Mouse (Mus musculus) megakaryocyte, adult 5-6 weeks (primary cell): ENCODE results near the gene Kcnh5. TPM values are rescaled to one million over a fixed set of nuclear protein-coding genes. Genes with fewer than 3 reads are reported as not detected.

Source experiments
- ATAC-seq: 2 replicates; pipeline ENCODE4 v1.8.0; 2016; ENCODE audit warnings: mild to moderate bottlenecking, inconsistent platforms; ENCODE audit not compliant: poor library complexity, severe bottlenecking
- total RNA-seq, 2 experiments: library from RNA; stranded (forward) in 1 of 2; stranded (reverse) in 1 of 2; fragments of 153-499, 151-499 nt in 1 of 2; fragments of 221-1000, 200-1000 nt in 1 of 2; gene quantifications; 2 replicates each; pipeline versions ENCODE4 v1.2.3 to v1.2.4; 2015 to 2017

Kcnh5 gene
- total RNA-seq, 2 experiments from 2014 or later: not detected

DNA sequence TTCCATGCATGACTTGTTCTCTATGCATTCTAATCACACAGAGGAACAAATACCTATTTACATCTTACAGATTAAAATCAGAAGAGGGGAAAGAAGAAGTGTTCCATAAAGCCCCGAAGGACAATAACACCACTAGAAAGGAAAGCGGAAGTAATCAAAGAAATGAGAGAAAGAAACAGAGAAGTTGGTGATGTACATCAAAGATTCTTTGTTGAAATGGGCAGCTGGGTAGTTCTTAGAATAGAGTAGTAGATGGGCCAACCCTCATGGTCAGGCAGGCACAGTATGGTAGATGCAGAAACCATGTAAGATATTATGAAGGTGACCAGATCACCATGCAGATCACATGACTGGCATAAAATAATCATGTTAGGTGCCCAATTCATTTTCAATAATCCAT lies 210.9 kb downstream of the Kcnh5 start:
- peak; percentile 41; the same call in 1 of the 2 replicates for ATAC-seq

DNA sequence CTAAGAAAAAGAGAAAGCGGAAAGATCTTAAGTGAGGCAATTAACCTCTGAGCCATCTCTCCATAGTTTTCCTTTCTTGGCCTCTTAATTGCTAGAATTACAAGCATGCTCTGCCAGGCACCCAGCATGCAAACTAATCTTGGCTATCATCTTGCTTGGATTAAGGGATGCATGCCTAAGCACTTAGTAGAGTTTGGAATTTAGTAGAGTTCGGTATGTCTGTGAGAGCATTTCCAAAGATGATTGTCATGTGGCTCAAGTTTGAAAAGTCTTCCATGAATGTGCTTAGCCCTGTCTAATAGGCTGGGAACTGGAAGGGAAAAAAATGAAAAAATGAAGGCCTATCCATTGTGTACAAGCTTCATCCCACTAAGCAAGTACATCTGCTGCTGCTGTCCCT lies 224.5 kb downstream of the Kcnh5 start:
- no peak for ATAC-seq

DNA sequence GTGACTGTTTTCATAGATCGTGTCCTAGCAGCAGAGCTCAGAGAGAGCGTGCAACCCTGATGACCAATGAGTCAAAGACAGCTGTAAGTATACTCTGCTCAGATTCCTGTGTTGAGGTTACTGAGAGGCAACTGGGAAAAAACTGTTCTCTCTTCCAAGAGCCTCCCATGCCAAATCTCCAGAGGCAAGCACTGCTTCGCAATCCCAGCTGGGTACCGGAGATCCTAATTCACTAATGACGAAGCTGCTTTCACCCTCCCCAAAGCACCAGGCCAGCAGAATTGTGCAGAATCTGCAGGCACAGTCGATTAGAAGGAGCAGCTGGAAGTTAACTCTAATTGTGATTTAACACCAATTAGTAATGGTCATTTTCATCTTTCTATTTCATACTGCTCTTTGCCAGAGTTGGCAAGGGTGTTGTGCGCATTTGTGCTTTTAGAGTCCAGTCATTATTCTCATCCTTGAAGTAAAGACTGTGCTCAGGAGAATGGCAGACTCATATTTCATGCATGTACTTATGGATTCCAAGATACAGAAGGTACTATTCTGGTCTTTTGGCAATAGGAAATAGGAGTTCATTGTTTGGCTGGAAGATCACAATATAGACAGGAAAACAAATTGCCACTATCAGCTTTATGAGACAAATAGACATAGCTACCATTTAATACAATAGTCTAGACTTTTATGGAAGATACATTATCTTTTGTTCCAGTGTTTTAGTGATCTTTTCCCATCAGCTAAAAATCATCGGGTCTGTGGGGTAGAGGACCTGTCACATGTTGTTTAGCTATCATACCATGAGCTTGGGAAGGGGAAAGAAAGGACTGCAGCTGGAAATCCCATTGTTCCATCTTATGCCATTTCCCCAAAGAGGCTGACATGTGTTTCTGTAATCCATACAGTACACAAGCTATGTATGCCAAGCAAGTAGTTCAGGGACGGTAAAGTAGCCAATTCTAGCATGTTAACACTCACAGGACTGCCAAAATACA lies 225.7 kb downstream of the Kcnh5 start:
- no peak for ATAC-seq

DNA sequence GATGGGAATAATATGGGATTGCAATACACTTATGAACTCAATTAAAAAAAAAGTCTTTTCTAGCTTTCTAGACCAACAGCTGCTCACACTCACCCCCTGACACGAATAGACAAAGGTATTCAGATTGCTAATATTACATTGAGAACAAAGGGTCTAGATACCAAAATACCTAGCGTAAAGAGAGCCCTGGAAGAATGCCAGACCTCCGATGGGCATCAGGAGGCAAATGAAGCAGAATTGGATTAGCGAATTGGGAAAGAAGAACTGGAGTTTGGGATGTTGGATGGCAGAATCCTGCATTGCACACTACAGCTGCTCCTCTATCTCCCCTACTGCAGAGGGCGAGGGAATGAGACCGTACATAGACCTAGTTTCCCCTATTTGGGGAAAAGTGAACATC lies 275.8 kb downstream of the Kcnh5 start:
- no peak for ATAC-seq

DNA sequence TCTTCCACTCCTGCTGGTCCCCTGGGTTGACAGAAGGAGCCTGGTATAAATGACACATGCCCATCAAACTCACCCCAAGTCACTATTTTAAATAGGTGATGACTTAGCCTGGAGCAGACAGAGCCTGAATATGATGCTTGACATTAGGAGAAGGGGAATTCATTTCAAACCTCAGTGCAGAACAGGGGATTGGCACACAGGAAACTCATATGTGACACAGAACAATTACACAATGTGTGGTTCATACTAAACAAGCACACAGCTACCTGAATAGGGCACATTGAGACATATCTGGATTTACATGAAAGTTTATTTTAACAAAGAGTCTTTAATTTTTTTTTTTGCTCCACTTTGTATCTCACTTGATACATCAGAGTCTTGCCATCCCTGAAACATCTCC lies 276.4 kb downstream of the Kcnh5 start:
- ATAC-seq: peak; percentile 96

DNA sequence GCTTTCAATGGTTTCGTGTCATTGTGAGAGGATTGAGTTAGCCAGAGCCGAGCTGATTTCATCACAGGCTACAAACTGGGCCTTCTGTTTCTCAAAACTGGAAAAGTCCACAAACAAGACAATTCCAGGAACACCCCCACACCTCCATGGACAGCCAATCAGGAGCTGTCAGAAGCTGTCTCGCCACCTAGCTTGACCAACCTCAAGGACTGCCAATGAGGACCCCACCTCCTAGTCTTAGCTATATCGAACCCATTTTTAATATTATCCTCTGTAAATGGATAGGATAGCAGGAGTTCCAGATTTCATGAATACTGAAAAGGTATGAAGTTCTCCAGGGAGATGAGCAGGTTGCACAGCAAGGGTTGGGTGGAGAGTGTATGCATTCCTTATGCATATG lies 278.1 kb downstream of the Kcnh5 start:
- ATAC-seq: no peak

DNA sequence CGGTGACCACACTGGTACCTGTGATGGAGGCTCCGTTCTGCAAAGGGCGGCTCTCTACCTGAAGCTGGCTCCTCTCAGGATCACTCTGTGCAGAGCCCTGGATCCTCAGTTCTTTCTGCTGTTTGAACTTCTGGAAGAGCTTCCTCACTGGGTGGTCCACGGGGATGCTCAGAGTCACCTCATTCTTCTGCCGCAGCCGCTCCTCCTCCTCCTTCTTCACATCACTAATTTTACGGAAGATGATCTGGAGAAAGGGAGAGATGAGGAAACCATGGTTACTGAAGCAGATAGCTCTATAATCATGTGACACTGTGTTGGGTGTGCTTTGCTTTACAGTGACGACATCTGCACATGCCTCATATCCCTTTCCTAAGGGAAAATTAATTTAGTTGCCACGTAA lies 278.9 kb downstream of the Kcnh5 start:
- no peak for ATAC-seq

DNA sequence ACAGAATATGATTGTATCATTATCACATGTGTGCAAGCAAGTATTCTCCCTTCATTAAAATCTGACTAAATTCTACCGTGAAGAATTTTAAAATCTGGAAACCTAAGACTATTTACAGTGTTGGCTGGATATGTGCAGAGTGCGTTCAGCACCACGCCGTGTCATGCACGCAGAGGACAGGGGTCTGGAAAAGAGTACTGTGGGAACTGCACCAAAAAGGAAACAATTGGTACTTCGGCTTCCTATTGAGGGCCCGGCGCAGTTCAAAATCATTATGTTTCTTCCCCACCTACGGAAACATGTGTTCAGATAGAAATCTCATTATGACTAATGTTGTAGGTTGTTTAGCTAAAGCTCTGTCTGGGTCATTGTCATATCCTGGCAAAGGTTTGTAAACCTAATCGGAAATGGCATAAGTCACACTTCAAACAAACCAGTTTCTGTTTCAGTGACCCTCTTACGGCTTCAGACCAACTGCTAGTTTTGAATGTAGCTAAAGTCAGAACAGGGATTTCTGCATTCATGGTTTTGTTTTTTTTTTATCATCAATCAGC lies 282.2 kb downstream of the Kcnh5 start:
- peak; percentile 55 for ATAC-seq

DNA sequence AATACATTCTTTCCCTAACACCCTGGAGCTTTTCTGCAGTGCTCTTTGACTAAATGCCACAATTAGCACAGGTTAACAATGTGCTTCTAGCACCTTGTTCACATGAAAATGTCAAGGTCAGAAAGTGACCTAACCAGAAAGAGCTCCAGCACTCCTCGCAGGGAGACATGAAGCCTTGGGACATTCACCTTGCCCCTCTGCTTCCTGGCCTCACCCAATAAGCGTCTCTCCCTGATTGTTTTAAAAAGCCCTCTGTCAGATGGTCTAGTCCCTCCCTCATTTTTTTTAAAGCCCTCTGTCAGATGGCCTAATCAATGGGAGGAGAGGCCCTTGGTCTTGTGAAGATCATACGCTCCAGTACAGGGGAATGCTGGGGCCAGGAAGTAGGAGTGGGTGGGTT lies 287.7 kb downstream of the Kcnh5 start:
- ATAC-seq: no peak

DNA sequence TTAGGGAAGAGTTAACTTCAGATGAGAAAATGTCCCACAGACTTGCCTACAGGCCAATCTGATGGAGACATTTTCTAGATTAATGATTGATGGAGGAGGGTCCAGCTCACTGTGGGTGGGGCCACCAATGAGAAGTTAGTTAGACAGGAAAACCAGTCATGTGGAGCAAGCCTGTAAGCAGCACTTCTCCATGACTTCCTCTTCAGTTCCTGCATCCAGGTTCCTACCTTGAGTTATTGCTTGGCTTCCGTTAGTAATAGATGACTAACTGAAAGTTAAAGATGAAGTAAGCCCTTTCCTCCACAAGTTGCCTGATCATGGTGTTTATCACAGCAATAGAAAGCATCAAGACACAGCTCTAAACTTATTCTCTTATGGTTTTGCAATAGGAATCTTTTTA lies 290.1 kb downstream of the Kcnh5 start:
- ATAC-seq: peak; percentile 91

DNA sequence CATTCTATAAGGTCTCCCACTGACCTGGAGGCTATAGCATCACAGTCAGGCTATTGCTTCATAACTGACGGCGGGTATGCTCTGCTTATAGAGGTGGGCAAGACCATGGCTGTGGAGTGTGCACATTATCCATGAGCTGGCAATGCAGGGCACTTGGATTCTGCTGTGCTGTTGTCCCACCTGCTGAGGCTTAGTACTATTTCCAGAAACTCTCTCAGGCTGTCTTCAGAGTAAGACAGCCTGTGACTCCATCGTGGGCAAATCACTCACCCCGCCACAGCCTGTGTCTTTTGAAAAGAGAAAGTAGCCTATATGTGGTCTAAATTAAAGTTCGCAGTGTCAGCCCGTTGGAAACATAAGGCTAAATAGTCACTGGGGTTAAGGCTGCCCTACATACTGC lies 295.8 kb downstream of the Kcnh5 start:
- no peak for ATAC-seq

DNA sequence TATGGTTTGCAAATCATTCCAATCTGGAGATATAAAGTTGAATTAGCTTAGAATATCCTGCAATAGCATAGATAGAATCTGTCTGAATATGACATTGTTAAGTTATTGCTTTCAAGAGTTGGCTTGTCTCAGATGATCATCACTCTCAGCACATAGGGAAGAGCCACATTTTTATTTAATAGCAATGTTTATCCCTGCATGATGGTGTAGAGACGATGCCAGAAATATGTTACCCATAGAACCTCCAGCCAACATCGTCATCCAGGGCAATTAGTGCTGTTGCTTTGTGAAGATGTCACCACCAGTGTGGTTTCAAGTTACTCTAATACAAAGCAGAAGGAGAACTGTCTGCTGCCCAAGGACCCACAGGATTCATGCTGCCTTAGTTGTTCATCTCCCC lies 321.5 kb downstream of the Kcnh5 start:
- no peak for ATAC-seq

DNA sequence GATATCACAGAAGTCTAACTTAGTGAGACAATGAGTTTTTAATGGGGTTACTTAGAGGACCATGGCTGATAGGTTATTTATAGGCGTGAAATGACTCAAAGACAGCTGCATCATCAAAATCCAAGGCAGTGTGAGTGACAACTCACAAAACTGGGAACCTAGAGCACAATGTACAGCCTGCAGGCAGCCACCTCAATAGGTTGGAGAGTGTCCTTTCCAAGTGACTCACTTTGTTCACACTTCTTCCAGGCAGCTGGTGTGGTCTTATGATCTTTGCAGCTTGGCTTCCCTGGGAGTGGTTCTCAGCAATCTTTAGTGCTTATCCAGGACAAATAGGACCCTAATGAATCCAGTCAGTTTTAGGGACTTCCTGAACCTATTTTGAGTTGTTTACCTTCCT lies 322.9 kb downstream of the Kcnh5 start:
- ATAC-seq: no peak

DNA sequence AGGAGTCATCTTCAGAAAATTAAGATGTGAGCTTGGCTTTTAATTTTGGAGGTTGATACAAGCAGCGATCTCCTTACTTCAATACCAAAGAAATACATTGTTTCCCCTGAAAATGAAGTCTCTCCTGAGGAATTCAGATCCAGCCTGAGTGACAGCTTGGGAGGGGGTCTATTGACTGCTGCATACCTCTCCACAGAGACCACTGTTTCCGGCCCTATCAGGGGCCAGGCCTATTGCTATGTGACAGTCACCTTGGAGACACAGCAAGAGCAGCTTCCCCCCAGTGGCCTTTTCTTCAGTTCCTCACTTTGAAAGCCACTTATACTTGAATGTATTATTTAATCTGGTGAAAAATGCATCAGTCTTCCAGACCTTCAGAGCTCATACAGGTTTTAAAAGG lies 326.8 kb downstream of the Kcnh5 start:
- ATAC-seq: no peak

DNA sequence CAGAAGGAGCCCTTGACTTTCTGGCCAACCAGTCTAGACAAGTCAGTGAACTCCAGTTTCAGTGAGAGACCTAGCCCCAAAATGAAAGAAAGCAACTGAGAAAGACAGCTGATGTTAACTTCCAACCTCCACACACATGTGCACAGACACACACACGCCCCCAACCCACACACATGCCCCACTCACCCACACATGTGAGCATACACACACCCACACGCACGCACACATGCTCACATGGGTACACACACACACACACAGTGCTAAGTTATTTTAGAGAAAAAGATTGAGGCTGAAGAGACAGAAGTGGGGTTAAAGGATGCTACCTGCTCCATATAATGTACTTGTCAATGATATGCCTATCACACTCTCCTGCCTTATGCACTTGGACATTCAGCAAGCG lies 327.2 kb downstream of the Kcnh5 start:
- ATAC-seq: no peak

DNA sequence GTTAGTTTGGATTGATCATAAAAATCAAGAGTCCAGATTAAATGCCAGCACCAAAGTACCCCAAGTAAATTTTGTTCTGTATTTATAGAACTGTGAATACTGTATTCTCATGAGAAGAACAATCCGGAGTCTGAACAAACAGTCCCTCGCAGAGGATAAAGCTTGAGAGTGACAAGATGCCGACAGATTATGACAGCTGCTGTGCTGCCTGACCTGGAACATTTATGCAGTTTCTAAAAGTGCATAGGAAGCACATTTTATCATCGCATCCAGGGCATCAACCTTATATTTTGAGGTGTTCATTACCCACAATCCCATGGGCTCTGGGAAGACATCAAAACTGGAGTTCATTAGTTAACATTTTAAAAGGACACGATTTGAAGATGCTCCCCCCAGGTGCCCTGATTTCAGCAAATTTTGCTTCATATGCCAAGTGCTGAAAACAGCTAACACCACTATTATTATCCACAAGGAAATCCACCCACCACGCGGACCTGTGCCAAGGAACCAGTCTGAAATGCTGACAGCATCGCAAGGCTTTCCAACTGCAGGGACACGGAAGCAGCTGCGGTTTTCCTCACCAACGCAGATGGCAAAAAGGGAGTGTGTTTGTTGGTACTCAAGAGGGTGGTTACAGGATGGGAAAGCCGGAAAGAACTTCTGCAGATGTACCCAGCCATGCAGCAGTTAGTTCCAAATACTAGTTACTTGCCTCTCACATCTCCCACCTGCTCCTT lies 328.4 kb downstream of the Kcnh5 start:
- ATAC-seq: no peak

Other genes starting within 250 kb of the Kcnh5 start
- not detected in 2 replicates for gene Rhoj, start 131.0 kb upstream of the Kcnh5 start, total RNA-seq (2015)
- gene Rhoj, start 131.0 kb upstream of the Kcnh5 start, total RNA-seq (2017): 0.18 TPM in 1 of 2 replicates, not detected in the other
- gene Gphb5, start 239.4 kb upstream of the Kcnh5 start, total RNA-seq (2015): not detected in 2 replicates
- not detected in 2 replicates for gene Gphb5, start 239.4 kb upstream of the Kcnh5 start, total RNA-seq (2017)